Mouse (Mus musculus) heart, postnatal 10 days (tissue): Measurements from ENCODE around the gene Npas3. TPM values are rescaled to one million over a fixed set of nuclear protein-coding genes. Genes with fewer than 3 reads are reported as not detected.
A peak's percentile ranks its signal among the peaks of the same experiment; 100 is the strongest.

Source experiments
- DNase-seq, 2 experiments: peaks; one replicate each; pipeline ENCODE4 v3.0.0; 2021
- intact Hi-C: fragments of 180-260 bp; cut with DNase I; formaldehyde crosslinking; loops from one replicate; pipeline ENCODE4 v1.15.1; 2025
- total RNA-seq, 2 experiments: library from RNA; stranded (reverse); gene quantifications; 2 replicates each; pipeline ENCODE4 v1.2.3; 2021

Gene Npas3
- total RNA-seq, 2 experiments from 2014 or later: 1.9 to 2.0 TPM

- intact Hi-C loops: loop anchor here (1.0 to 2.0 kb wide), 2 partner anchors 390 to 447 kb away; no protein-coding TSS in a partner anchor
- no peak for DNase-seq
These were observed 851.0 kb downstream of the Npas3 start for GRCm38 (mm10) chr12:54099458-54099857.

- no peak for DNase-seq
- intact Hi-C loops: no loop called here
These were observed 852.9 kb downstream of the Npas3 start for GRCm38 (mm10) chr12:54101307-54101870.

- intact Hi-C loops: no loop called here
- no peak for DNase-seq
These were observed 854.0 kb downstream of the Npas3 start for GRCm38 (mm10) chr12:54102500-54102899.

DNA sequence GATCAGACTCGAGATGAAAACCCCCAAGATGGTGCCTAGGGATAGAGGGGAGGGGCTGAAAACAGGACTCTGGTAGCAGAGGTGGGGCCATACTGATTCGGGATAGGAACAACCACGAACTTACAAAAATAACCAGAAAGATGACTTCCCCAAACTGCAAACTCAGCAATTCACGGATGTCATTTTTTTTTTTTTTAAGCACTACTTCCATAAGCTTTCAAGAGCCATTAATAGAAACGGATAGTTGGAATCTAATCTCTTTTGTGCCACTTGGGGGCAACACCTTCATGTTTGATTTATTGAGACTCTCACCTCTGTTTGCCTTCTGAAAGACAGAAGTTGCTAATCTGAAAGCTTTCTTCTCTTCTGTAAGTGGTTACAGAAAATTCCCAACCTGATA lies 857.1 kb downstream of the Npas3 start:
- peak; percentile 28 to 29 for DNase-seq
- intact Hi-C loops: loop anchor here (5.0 kb wide), 3 partner anchors 67 to 247 kb away; partner anchors contain the start of gene Egln3

DNA sequence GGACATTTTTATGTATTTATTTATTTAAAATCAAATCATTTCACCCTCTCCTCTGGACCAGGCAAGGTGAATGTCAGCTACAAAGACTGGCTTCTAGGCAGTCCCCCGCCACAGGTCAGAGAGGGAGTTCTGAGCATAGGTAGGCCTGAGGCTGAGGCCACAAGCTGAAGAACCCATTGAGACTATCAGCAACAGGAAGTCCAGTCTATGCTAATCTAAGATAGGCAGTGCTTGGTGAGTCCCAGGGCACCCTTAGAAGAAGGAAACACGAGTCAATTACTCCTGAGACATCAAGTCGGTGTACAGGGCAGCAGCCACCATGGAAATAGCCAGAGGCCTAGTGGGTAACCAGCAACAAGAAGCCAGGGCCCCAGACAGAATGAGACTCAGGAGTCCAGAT lies 857.5 kb downstream of the Npas3 start:
- intact Hi-C loops: loop anchor here (5.0 kb wide), 3 partner anchors 66 to 246 kb away; partner anchors contain the start of gene Egln3
- no peak for DNase-seq

GRCm38 (mm10) chr12:54110342-54110741 lies 861.9 kb downstream of the Npas3 start:
- no peak for DNase-seq
- intact Hi-C loops: no loop called here

- no peak for DNase-seq
- intact Hi-C loops: no loop called here
These were observed 862.5 kb downstream of the Npas3 start for GRCm38 (mm10) chr12:54110930-54111329.

- DNase-seq: no peak
- intact Hi-C loops: no loop called here
These were observed 871.9 kb downstream of the Npas3 start for GRCm38 (mm10) chr12:54120386-54120785.

DNA sequence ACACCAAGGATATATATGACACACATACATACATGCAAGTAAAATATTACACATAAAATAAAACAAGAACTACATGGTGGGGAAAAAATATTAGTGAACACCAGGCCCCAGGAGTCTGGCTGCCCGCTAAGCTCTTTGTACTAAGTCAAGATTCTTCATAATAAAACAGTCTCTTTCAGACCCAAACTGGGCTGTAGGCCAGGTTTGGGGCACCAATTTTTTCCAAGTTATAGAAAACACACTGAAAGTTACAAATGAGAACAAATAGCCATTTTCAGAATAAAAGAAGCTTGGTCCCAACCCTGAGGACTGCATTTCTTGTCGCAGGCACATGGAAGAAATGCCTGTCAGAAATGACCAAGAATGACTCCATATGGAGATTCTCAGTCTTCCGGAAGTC lies 872.8 kb downstream of the Npas3 start:
- intact Hi-C loops: no loop called here

More for the DNA sequence above, 872.8 kb downstream of the Npas3 start:
- no peak for DNase-seq
